Mouse (Mus musculus) liver, postnatal 0 days (tissue): Measurements from ENCODE around the gene Dffb.

Experiments used
- CTCF ChIP-seq: sonication (generic); IDR thresholded peaks from 2 replicates; pipeline ENCODE4 v1.5.1; 2016; ENCODE audit warnings: antibody characterized with exemption, low read depth
- EP300 ChIP-seq: IDR thresholded peaks from 2 replicates; pipeline ENCODE4 v1.6.1; 2016; ENCODE audit warnings: antibody characterized with exemption, low read depth, mild to moderate bottlenecking

DNA sequence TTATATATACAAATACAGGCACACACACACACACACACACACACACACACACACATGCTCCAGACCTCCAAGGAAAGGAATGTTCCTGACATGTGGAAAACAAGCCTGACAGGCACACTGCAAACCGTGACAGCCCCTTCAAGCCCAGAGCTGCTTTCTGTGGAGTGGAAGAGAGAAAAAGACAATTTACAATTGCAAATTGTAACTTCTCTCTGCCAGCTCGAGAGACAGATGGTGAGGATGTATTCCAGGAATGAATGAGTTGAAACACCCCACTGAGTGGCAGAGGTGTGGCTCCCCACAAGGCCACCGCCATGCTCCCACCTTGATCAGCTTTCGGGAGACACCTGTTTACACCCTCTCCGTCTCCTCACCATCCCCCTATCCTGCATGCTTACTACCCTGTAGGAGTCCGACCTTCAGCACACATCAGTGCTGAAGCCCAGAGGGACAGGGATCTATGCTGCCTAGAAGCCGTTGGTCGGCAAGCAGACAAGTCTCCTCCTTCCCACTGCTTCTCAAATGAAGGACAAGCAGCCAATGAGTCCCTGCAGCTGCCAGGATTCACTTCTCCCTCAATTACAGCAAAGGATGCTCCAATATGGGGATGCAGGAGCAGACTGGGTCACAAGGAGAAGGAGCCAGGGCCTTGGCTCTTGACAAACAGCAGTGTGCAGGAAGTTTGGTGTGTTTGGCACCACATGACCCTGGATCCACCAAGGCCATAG lies 57.0 kb downstream of the Dffb start:
- no peak for TF ChIP-seq CTCF
- no peak for TF ChIP-seq EP300
